Mouse (Mus musculus) myocyte (in vitro differentiated cells): ENCODE results near the gene Hoxb2.

Source experiments
- CEBPB ChIP-seq: IDR thresholded peaks from 2 replicates; pipeline ENCODE4 v1.6.1; 2011; ENCODE audit warnings: mild to moderate bottlenecking, moderate library complexity; ENCODE audit not compliant: poor library complexity, insufficient read depth, severe bottlenecking
- E2F4 ChIP-seq: IDR thresholded peaks from one replicate; pipeline ENCODE4 v1.6.1; 2011; ENCODE audit warnings: mild to moderate bottlenecking, control low read depth, moderate library complexity; ENCODE audit not compliant: insufficient read depth
- POLR2A ChIP-seq: IDR thresholded peaks from one replicate; pipeline ENCODE4 v1.6.1; 2011; ENCODE audit warnings: low read depth, mild to moderate bottlenecking, control low read depth, moderate library complexity; ENCODE audit not compliant: insufficient read length
- POLR2AphosphoS2 ChIP-seq: IDR thresholded peaks from one replicate; pipeline ENCODE4 v1.6.1; 2011; ENCODE audit warnings: low read depth, control low read depth; ENCODE audit not compliant: insufficient read length
- REST ChIP-seq: IDR thresholded peaks from one replicate; pipeline ENCODE4 v1.6.1; 2011; ENCODE audit warnings: mild to moderate bottlenecking, control low read depth, moderate library complexity; ENCODE audit not compliant: insufficient read depth, insufficient read length
- TCF12 ChIP-seq: IDR thresholded peaks from one replicate; pipeline ENCODE4 v1.6.1; 2011; ENCODE audit warnings: mild to moderate bottlenecking, control low read depth; ENCODE audit not compliant: poor library complexity, insufficient read depth, severe bottlenecking
- USF1 ChIP-seq: IDR thresholded peaks from one replicate; pipeline ENCODE4 v1.6.1; 2011; ENCODE audit warnings: low read depth, mild to moderate bottlenecking, control low read depth, moderate library complexity

- TF ChIP-seq POLR2A (no peak), CEBPB (no peak), TCF12 (no peak), REST (no peak), E2F4 (no peak), USF1 (no peak), POLR2AphosphoS2 (no peak)
Measured at GRCm38 (mm10) chr11:96350341-96350624, at the start of gene Hoxb2.
